Mouse (Mus musculus): ENCODE data around the gene Elob.

DNA sequence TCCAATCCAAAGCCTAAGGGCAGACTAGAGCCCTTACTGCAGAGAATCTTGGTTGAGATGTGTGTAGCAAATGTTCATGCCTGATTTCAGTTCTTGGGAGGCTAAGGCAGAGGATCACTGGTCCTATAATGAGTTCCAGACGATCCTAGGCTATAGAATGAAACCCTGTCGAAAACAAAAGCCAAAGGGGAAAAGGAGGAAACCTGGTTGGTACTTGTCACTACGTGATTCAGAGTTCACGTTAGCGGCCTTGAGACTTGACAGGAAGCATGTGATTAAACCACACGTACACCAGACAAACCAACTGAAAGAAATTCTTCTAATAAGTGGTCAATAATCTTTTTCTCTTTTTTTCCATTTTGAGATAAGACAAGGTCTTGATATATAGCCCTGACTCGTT, 31.6 kb downstream of the Elob start:
- TF ChIP-seq MYOD1 (IDR thresholded peaks at IDR 0.05; ENCODE audit: control insufficient read depth, insufficient read length, low read depth) (no peak), CTCF (IDR thresholded peaks at IDR 0.05; ENCODE audit: control insufficient read depth, insufficient read depth, insufficient read length) (no peak), CEBPB (IDR thresholded peaks at IDR 0.05; ENCODE audit: low read depth) (no peak), MAX (IDR thresholded peaks at IDR 0.05) (no peak), FOSL1 (IDR thresholded peaks at IDR 0.05; ENCODE audit: insufficient read depth, low read length, poor library complexity, severe bottlenecking) (no peak)
